Mouse (Mus musculus) heart, embryonic 14.5 days (tissue): Measurements from ENCODE around the gene Gm32742. TPM values are rescaled to one million over a fixed set of nuclear protein-coding genes. Genes with fewer than 3 reads are reported as not detected.
"Not testable (repeated sequence)": the region's sequence is repeated elsewhere in the genome, so short reads cannot be mapped to it uniquely, and the experiment has no call there.

Source experiments
- ATAC-seq: fragments of 200-750 bp; cut with Nextera tagmentation; 2 replicates; pipeline ENCODE4 v1.8.0; 2017; ENCODE audit warnings: low read depth, moderate TSS enrichment; ENCODE audit not compliant: insufficient number of reproducible peaks, insufficient read depth, low FRiP score
- H3K27ac ChIP-seq, 2 experiments: fragments of 200-500 bp in 1 of 2; fragments of 300-500 bp in 1 of 2; sonication (generic) in 1 of 2; replicated peaks in 1 of 2; 2 replicates each; pipeline ENCODE4 v1.5.1; 2012 to 2014; ENCODE audit warnings: low read depth in 2 of 2, low read length in 2 of 2, control low read depth in 1 of 2, mild to moderate bottlenecking in 1 of 2, mixed read lengths in 1 of 2; ENCODE audit not compliant: control insufficient read depth in 1 of 2, insufficient read depth in 1 of 2
- H3K27me3 ChIP-seq: fragments of 300-500 bp; sonication (generic); 2 replicates; pipeline ENCODE4 v1.6.1; 2014; ENCODE audit warnings: mild to moderate bottlenecking, low read length, control low read depth; ENCODE audit not compliant: control insufficient read depth, insufficient read depth
- H3K36me3 ChIP-seq: fragments of 300-500 bp; sonication (generic); 2 replicates; pipeline ENCODE4 v1.6.1; 2014; ENCODE audit warnings: mild to moderate bottlenecking, control low read depth, low read length, mixed read lengths; ENCODE audit not compliant: control insufficient read depth, insufficient read depth
- H3K4me1 ChIP-seq, 2 experiments: fragments of 200-500 bp in 1 of 2; fragments of 300-500 bp in 1 of 2; sonication (generic) in 1 of 2; 2 replicates each; pipeline ENCODE4 v1.6.1; 2012 to 2014; ENCODE audit warnings: low read length in 2 of 2, control low read depth in 1 of 2, mixed read lengths in 1 of 2; ENCODE audit not compliant: control insufficient read depth in 2 of 2, insufficient read depth in 2 of 2
- H3K4me2 ChIP-seq: fragments of 300-500 bp; sonication (generic); 2 replicates; pipeline ENCODE4 v1.6.1; 2014; ENCODE audit warnings: mild to moderate bottlenecking, low read length
- H3K4me3 ChIP-seq, 2 experiments: fragments of 200-500 bp in 1 of 2; fragments of 300-500 bp in 1 of 2; sonication (generic) in 1 of 2; 2 replicates each; pipeline ENCODE4 v1.5.1; 2012 to 2014; ENCODE audit warnings: low read length in 2 of 2, mild to moderate bottlenecking in 2 of 2, control low read depth in 1 of 2, low read depth in 1 of 2, moderate library complexity in 1 of 2; ENCODE audit not compliant: control insufficient read depth in 1 of 2, insufficient read depth in 1 of 2
- H3K9ac ChIP-seq: fragments of 300-500 bp; sonication (generic); 2 replicates; pipeline ENCODE4 v1.6.1; 2014; ENCODE audit warnings: mild to moderate bottlenecking, low read length
- H3K9me3 ChIP-seq: fragments of 300-500 bp; sonication (generic); 2 replicates; pipeline ENCODE4 v1.6.1; 2016; ENCODE audit warnings: low read length, control low read depth; ENCODE audit not compliant: control insufficient read depth
- WGBS: fragments of 180-500 bp; shearing (Covaris S2); extraction: QIAGEN DNeasy Blood & Tissue Kit; methylation state at CpG from one replicate; pipeline ENCODE4 v1.1.7; 2014; 5-methylcytosine and 5-hydroxymethylcytosine counted together
- polyA plus RNA-seq: library from polyadenylated mRNA; unstranded; fragments of >200 nt; fragmentation: Nextera tagmentation; extraction: Ambion mirVana; gene quantifications from 2 replicates; pipeline ENCODE4 v1.2.1, GENCODE M21; 2014

The Gm32742 gene
- polyA plus RNA-seq, 1 experiment from 2014 or later: not detected

DNA sequence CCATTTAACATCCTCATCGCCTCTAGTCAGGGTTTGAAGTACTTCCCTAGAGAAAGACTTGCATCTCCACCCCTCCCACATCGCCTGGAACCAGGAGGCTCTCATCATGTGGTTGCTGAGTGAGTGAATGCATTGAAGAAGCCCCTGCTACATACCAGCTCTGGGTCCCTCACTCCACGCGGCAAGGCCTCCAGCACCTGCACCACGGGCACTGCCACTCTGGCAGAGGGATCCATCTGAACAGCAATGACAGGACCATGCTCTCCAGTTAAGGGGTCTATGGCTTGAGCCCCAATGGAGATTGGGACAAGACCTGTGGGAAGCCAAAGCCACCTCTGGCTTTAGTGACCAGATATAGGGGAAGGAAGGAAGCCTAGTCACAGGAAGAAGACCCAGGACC lies 18.0 kb downstream of the Gm32742 start:
- 87% methylated on average over 5 of the region's 5 CpGs for WGBS
- no peak overlapping the region for H3K27ac ChIP-seq
- H3K9me3 ChIP-seq: no peaks in the 10 kb centered on the region
- no peak for ATAC-seq
- peaks cover 0 to 2% of the 10 kb centered on the region in 2 experiments; a peak in 1 of 4 replicates for H3K4me1 ChIP-seq
- no peak overlapping the region for H3K9ac ChIP-seq
- no peak overlapping the region for H3K4me3 ChIP-seq
- peaks cover 4% of the 10 kb centered on the region; the same call in 1 of the 2 replicates for H3K27me3 ChIP-seq
- no peaks in the 10 kb centered on the region for H3K36me3 ChIP-seq
- no peak overlapping the region for H3K4me2 ChIP-seq

DNA sequence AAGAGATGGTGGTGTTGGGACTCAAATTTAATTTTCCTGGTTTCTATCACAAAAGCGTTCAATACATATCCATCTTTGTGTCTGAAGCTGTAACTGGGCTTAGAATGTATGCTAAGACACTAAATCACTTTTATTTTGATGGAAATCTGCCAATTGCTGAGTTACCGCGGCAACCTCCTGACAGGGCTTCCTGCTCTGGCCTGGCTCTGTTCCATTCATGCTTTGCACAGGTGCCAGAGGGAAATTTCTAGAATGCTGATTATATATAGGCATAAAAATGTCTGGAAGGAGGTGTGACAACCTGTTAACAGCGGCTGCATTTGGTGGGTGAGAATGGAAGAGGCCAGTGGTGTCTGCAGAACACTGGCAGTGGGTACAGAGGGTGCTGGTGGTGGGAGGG lies 18.8 kb downstream of the Gm32742 start:
- WGBS: 54% methylated on average over 4 of the region's 4 CpGs
- H3K4me1 ChIP-seq: peaks cover 0 to 2% of the 10 kb centered on the region in 2 experiments; a peak in 1 of 4 replicates
- H3K9me3 ChIP-seq: no peaks in the 10 kb centered on the region
- H3K36me3 ChIP-seq: no peaks in the 10 kb centered on the region
- H3K4me3 ChIP-seq: no peak overlapping the region
- H3K27ac ChIP-seq: no peak overlapping the region
- no peak overlapping the region for H3K9ac ChIP-seq
- ATAC-seq: no peak
- H3K27me3 ChIP-seq: no peaks in the 10 kb centered on the region
- H3K4me2 ChIP-seq: no peak overlapping the region

DNA sequence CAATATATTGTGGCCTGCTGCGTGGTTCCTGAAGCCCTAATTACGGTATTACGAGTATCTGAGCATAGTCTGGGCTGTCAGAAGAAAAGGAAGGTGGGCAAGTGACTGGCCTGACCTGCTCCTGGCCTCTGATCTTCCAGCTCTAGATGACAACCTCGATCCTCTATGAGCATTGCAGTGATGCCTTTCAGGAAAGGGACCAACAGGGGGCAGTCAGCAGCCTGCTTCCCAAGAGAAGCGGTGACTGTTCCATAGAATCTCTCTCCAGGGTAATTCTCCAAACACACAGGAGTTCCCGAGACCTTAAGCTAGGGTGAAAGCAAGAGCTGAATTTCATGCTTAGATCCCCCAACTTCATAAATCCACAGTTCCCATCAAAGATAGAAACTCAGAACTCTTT lies 21.1 kb downstream of the Gm32742 start:
- no peak overlapping the region for H3K9ac ChIP-seq
- H3K4me2 ChIP-seq: no peak overlapping the region
- H3K27ac ChIP-seq: no peak overlapping the region
- 61% methylated on average over 6 of the region's 6 CpGs for WGBS
- peaks cover 0 to 2% of the 10 kb centered on the region in 2 experiments; a peak in 1 of 4 replicates for H3K4me1 ChIP-seq
- no peak for ATAC-seq
- no peaks in the 10 kb centered on the region for H3K27me3 ChIP-seq
- no peaks in the 10 kb centered on the region for H3K36me3 ChIP-seq
- no peak overlapping the region for H3K4me3 ChIP-seq
- H3K9me3 ChIP-seq: no peaks in the 10 kb centered on the region

DNA sequence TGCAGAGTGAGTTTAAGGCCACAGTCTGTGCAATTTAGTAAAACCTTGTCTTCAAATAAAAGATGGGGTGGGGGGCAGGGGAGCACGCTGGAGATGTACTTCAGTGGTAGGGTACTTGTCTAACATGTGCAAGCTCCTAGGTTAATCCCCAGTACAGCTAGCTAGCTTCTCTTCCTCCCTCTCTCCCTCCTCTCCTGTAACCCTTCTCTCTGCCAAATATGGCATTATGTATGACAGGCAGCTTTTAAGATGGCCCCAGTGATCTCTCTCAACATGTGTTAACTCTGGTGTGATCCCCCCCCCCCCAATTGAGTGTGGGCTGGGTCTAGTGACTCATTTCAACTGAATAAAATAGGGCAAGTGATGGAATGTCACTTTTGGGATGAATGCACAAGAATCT lies 21.9 kb downstream of the Gm32742 start:
- no peak for ATAC-seq
- Histone ChIP-seq H3K4me3 (no peak overlapping the region), H3K4me1 (peaks cover 0 to 2% of the 10 kb centered on the region in 2 experiments; a peak in 1 of 4 replicates), H3K4me2 (no peak overlapping the region), H3K27ac (no peak overlapping the region), H3K36me3 (no peaks in the 10 kb centered on the region), H3K9ac (no peak overlapping the region), H3K9me3 (no peaks in the 10 kb centered on the region), H3K27me3 (no peaks in the 10 kb centered on the region)
- 79% methylated on average over 1 of the region's 1 CpGs for WGBS

GRCm38 (mm10) chr9:51140711-51141110 lies 24.6 kb downstream of the Gm32742 start:
- Histone ChIP-seq H3K9ac (no peak overlapping the region), H3K27me3 (no peaks in the 10 kb centered on the region), H3K9me3 (no peaks in the 10 kb centered on the region), H3K36me3 (no peaks in the 10 kb centered on the region), H3K4me3 (no peak overlapping the region), H3K27ac (no peak overlapping the region), H3K4me2 (no peak overlapping the region), H3K4me1 (no peaks in the 10 kb centered on the region)
- 65% methylated on average over 3 of the region's 3 CpGs for WGBS
- ATAC-seq: no peak

DNA sequence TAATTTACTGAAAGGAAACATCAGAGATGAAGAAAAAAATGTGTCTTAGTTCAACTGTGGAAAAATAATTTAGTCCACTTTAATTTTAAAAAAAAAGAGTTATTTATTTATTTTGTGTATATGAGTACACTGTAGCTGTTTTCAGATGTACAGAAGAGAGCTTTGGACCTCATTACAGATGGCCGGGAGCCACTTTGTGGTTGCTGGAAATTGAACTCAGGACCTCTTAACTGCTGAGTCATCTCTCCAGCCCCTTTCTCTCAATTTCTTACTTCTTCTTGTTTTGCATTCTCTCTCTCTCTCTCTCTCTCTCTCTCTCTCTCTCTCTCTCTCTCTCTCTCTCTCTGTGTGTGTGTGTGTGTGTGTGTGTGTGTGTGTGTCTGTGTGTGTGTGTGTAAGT lies 25.9 kb downstream of the Gm32742 start:
- not testable (repeated sequence) for H3K9ac ChIP-seq, H3K9me3 ChIP-seq, H3K4me3 ChIP-seq, ATAC-seq, H3K4me1 ChIP-seq, H3K27me3 ChIP-seq, H3K4me2 ChIP-seq, H3K27ac ChIP-seq, H3K36me3 ChIP-seq
- 83% methylated on average over 1 of the region's 1 CpGs for WGBS

DNA sequence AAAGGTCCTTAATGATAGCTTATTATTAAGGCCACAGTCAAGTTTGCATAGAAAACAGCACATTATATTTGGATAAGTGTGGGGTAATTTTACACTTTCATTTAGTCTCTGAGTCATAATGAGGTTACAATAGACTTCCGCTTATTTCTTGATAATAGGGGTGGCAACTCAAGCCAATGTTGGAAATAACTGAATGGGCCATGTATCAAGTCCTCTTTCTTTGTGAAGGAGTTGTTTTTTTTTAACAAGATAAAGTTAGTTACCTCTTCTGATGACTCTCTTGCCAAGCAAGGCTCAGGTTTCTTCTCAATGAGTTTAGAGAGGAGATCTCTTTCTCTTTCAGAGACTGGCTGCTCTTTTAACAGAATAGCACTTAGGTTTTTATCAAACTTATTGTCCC lies 27.0 kb downstream of the Gm32742 start:
- Histone ChIP-seq H3K27me3 (no peaks in the 10 kb centered on the region), H3K27ac (no peak overlapping the region), H3K9me3 (no peaks in the 10 kb centered on the region), H3K4me1 (no peaks in the 10 kb centered on the region), H3K4me3 (no peak overlapping the region), H3K9ac (no peak overlapping the region), H3K36me3 (no peaks in the 10 kb centered on the region), H3K4me2 (no peak overlapping the region)
- 74% methylated on average over 1 of the region's 1 CpGs for WGBS
- ATAC-seq: no peak

GRCm38 (mm10) chr9:51137836-51138235 lies 27.5 kb downstream of the Gm32742 start:
- 77% methylated on average over 1 of the region's 1 CpGs for WGBS
- Histone ChIP-seq H3K4me1 (no peaks in the 10 kb centered on the region), H3K36me3 (no peaks in the 10 kb centered on the region), H3K9ac (no peak overlapping the region), H3K9me3 (no peaks in the 10 kb centered on the region), H3K4me2 (no peak overlapping the region), H3K27me3 (no peaks in the 10 kb centered on the region), H3K27ac (no peak overlapping the region), H3K4me3 (no peak overlapping the region)
- ATAC-seq: no peak
